Comparison of ENCODE assay signal across 9 mouse cellular contexts in genomic region chr6:31883726-31884125, GRCm38 (mm10).
DNase-seq lines count a peak whose midpoint lies in the region; ATAC-seq and TF ChIP-seq lines count a peak whose summit lies in the region.
"Had no signal": no experiment of that assay in that cellular context is flagged by ENCODE, and none has a peak within 500 bp of the region (broad histone marks: within the 10 kb centered on the region; RNA-seq: fewer than 3 reads in every experiment).

No protein-coding gene starts in this region.

- no peak overlapping the region for H3K27ac ChIP-seq in heart, postnatal 0 days (ENCODE audit: low read depth)
- H3K27ac ChIP-seq in heart, embryonic 12.5 days (ENCODE audit: poor library complexity, severe bottlenecking), result no peak overlapping the region

- no peak for ATAC-seq in heart, postnatal 0 days (ENCODE audit: insufficient read depth, low read depth)
- ATAC-seq in heart, embryonic 12.5 days (ENCODE audit: insufficient number of reproducible peaks, low FRiP score), result no peak
- ATAC-seq: Patski had no signal

- no peaks in the 10 kb centered on the region for H3K4me1 ChIP-seq in heart, postnatal 0 days (ENCODE audit: control insufficient read depth, insufficient read depth)
- H3K4me1 ChIP-seq in heart, embryonic 12.5 days (replicated peaks), result no peaks in the 10 kb centered on the region

- no peaks in the 10 kb centered on the region for H3K9me3 ChIP-seq in heart, postnatal 0 days (replicated peaks; ENCODE audit: control insufficient read depth, low read length)
- H3K9me3 ChIP-seq in heart, embryonic 12.5 days (replicated peaks), result no peaks in the 10 kb centered on the region; the same call in 1 of the 2 replicates

- peak; percentile 34 for DNase-seq in heart, postnatal 0 days (ENCODE audit: low spot score)
- peak; percentile 64 for DNase-seq in 416B (ENCODE audit: low read depth)
- DNase-seq in adrenal gland, postnatal 25 days, result peak; percentile 50
- DNase-seq in kidney, postnatal 4 days, result peak; percentile 78
- DNase-seq in layer of hippocampus, postnatal 36 days, result no peak
- no peak for DNase-seq in layer of hippocampus, adult 9-11 months
- no peak for DNase-seq in right cerebral cortex, adult 18-20 months

- no peaks in the 10 kb centered on the region for H3K27me3 ChIP-seq in heart, postnatal 0 days (ENCODE audit: control insufficient read depth, insufficient read depth, low read length)
- no peaks in the 10 kb centered on the region; the same call in 1 of the 2 replicates for H3K27me3 ChIP-seq in heart, embryonic 12.5 days (replicated peaks)
- H3K27me3 ChIP-seq: Patski had no signal

- H3K36me3 ChIP-seq in heart, postnatal 0 days (replicated peaks; ENCODE audit: control insufficient read depth, insufficient read depth, low read length), result no peaks in the 10 kb centered on the region
- H3K36me3 ChIP-seq in heart, embryonic 12.5 days, result no peaks in the 10 kb centered on the region

- no peak for TF ChIP-seq CTCF in heart, postnatal 0 days (IDR thresholded peaks at IDR 0.05; ENCODE audit: low read depth)

- WGBS in heart, postnatal 0 days, result 5% methylated on average over 2 of the region's 2 CpGs
- 0% methylated on average over 2 of the region's 2 CpGs for WGBS in heart, embryonic 12.5 days

- H3K4me3 ChIP-seq in heart, postnatal 0 days (ENCODE audit: low read depth, low read length), result no peak overlapping the region
- no peak overlapping the region for H3K4me3 ChIP-seq in heart, embryonic 12.5 days

- TF ChIP-seq EP300 in heart, postnatal 0 days (IDR thresholded peaks at IDR 0.05; ENCODE audit: low read depth), result no peak

- no peak overlapping the region for H3K9ac ChIP-seq in heart, postnatal 0 days (replicated peaks; ENCODE audit: low read depth, low read length)
- H3K9ac ChIP-seq in heart, embryonic 12.5 days, result no peak overlapping the region

- H3K4me2 ChIP-seq in heart, postnatal 0 days (ENCODE audit: low read depth, low read length), result no peak overlapping the region
- no peak overlapping the region for H3K4me2 ChIP-seq in heart, embryonic 12.5 days

Comparison
In these comparisons a context has a peak if more than half of its experiments do, and no peak if none do; other contexts are left out.
1. DNase-seq: peak in heart, postnatal 0 days (single experiment), 416B (single experiment), adrenal gland, postnatal 25 days (single experiment) and kidney, postnatal 4 days (2 of 2); none in layer of hippocampus, postnatal 36 days (0 of 2), layer of hippocampus, adult 9-11 months (single experiment) and right cerebral cortex, adult 18-20 months (single experiment).